Mouse (Mus musculus) cerebellum, adult 8-10 months (tissue): ENCODE results near the gene Aktip.

Source experiments
- DNase-seq: peaks from one replicate; pipeline ENCODE4 v3.0.0; 2022

The Aktip gene

DNA sequence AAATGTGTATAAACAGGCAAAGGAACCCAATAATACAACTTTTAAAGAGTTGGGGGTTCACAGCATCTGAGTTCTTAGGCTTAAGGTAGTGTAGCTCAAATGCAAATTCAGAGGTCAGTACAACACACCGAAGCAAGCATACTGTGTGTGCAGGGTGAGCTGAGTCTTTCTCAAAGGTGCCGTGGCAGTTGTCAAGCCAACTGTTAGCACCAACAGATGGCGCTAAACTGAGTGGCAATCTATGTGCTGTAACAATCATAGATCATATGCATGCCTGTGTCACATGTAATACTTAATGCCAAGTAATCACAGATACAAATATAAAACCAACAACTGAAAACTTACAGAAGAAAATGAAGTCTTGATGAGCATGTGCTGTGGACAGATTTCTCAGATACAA lies 81.6 kb downstream of the Aktip start:
- no peak for DNase-seq

DNA sequence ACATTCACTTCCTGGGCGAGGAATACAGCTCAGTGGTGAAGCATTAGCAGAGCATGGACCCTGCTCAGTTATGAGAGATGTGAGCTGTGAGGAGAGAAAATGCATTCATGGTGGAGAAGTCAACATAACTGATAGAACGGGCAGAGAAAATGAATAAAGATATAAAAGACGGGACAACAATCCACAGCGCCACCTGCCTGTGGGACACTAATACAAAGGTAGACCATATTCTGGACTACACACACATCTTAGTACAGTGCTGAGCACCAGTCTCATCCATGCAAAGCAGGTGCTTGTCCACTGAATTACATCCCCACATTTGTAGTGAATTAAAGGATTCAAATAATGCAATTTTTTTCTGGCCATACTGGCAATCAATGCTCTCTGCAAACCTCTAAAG lies 82.2 kb downstream of the Aktip start:
- no peak for DNase-seq

DNA sequence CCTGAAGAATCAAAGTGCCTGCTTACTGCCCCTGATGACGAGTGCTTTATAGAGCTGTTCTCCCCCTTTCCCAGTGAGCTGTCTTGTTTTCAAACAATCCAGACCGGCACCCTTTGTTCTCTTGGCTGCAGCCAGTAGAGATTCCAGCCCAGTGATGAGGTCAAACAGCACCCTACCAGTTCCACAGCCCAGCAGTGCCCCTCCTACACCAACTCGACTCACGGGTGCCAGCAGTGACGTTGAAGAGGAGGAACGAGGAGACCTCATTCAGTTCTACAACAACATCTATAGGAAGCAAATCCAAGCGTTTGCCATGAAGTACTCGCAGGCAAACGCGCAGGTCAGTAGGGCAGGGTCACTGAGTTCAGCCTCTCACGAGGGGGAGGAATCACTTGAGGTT lies 84.9 kb downstream of the Aktip start:
- no peak for DNase-seq

DNA sequence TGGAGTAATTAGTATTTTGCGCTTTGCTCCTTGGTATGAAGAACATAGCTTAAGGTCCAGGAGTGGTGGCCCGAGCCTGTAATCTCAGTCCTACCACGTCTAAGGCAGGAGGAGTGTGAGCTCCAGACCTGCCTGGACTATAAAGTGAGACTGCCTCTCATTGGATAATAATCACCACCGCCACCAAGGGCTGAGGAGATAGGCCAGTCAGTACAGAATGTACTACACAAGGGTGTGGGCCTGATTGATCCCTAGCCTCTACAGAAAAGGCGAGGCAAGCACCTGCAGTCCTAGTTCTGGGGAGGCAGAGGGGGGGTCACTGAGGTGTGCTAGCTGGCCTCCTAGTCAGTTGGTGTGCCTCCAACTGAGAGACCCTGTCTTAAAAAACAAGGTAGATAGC lies 85.3 kb downstream of the Aktip start:
- no peak for DNase-seq

DNA sequence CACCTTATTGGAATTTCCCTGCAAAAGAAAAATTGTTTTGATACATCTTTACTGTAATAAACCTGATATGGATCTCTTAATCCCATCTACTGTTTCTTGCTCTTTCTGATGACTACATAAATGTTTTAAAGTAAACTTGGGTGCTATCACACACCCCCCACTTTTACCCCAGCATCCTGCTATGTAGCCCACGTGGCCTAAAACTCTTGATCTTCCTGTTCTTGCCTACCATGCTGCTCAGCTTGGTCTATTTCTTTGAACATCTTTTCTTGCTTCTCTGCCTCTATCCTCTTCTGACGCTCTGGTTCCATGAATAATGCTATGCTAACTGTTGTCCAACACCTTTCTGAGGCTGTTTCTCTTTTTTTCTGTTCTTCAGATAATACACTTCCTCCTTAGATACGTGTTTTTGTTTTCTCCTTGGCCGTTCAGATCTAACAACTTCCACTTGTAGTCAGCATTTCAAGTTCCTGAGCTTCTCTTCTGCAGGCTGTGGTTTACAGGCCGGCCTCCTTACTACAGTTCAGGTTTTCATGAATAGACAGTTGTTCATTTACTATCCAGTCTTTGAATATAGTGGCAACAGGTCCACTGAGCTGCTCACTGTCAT lies 87.8 kb downstream of the Aktip start:
- no peak for DNase-seq

DNA sequence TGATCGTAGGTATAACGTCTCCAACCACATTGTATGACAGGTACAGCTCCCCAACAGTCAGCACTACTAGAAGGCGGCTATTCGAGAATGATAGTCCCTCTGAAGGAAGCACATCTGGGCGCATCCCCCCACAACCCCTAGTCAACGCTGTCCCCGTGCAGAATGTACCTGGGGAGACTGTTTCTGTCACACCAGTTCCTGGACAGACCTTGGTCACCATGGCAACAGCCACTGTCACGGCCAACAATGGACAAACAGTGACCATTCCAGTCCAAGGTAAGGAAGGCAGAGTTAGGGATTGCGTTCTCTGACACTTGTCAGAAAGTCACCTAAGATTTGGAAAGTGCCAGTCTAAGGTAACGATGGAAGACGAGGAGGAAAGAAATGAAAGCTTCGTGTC lies 93.5 kb downstream of the Aktip start:
- DNase-seq: no peak

DNA sequence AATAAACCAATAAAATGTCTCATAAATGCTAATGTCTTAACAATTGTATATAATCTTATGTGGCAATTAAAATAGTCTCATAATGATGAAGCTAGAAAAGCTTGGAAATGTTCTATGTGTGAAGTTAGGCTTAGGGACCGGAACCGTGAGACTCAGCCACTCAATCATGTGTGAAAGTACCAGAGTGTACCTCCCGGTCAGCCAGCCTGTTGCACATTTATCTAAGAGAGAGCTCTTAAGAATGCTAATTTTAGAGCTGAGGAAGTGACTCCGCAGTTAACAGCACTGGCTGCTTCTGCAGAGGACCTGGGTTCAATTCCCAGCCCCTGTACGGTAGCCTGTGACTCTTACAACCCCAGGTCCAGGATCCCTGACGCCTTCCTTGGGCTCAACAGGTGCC lies 101.7 kb downstream of the Aktip start:
- DNase-seq: no peak

DNA sequence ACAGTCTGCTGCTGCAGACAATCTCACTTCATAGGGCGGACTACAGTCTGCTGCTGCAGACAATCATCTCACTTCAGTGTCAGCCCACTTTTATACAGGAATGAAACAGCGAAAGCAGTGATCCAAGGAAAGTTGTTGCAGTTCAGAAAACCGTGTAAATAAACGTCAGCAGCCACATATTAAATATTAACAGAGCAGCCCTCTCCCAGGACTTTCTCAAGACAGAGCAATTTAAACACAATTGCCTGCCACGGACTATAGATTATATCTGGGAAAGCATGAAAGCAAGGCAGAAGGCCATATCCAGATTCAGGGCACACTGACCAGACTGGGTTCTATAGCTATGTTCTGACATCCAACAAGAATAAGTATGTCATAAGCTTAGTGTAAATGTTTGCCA lies 105.6 kb downstream of the Aktip start:
- no peak for DNase-seq

DNA sequence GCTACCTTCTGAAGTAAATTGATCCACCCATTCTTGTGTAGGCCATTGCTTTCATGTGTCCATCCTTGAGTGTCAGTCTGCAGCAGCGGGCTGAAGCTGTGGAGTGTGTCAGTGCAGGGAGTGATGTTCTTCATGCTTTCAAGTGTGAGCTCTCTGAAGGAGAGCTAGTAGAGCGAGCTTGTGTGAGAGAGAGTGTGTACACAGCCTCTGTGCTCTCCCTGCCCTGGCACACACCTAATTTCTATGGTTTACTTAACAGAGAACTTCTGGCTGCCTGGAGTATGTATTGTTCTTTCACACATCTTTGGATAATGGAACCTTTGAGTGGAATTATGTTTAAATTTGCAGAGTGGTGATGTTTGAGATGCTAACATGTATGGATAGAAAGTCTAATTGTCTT lies 110.2 kb downstream of the Aktip start:
- DNase-seq: no peak

DNA sequence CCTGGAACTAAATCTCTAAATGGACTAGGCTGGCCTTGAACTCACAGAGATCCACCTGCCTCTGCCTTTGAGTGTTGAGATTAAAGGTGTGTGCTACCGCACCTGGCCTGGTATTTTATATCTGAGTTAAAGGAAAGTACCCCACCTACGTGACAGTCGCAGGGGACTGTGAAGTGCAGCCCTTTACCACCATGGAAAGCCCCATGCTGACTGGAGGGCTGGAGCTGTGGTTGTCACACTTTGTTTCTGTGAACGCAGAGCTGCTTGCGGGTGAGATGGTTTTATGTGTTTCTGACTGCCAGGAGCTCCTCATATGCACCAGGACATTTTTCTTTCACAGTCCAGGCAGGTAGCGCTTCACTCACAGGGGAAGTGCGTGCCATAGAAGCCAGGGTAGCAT lies 111.3 kb downstream of the Aktip start:
- no peak for DNase-seq

DNA sequence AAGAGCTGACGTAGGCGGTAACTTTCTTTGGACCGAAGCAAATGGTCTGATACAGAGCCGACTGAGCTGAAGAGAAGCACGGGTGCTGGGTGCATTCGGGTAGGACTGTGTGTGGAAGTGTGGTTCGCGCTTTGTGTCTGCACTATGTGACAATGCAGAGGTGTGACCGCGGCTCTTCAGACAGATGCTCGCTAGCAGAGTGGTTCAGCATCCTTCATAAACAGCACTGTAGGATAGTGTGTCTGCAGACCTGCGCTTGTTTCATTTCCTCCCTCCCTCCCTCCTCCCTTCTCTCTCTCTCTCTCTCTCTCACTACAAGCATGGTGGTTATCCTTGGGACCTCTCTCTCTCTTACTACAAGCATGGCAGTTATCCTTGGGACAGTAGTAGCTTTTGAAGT lies 117.3 kb downstream of the Aktip start:
- no peak for DNase-seq

DNA sequence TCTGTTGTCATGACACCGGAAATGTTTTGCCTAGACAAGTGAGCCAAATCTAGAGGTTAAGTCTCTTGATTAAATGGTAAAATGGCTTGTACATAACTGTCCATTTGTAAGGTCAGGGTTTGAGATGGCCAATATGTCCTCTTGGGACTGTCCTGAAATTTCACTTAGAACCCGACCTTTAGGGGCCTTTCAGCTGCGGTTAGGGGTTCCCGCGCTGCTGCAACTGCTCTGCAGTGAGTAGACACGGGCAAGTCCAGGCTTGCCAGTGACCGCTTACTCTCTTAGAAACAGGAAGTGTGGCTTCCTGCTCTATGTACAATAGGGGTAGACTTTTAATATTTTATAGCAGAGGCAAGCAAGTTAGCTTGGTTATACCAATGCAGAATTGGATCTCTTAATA lies 117.9 kb downstream of the Aktip start:
- DNase-seq: no peak

DNA sequence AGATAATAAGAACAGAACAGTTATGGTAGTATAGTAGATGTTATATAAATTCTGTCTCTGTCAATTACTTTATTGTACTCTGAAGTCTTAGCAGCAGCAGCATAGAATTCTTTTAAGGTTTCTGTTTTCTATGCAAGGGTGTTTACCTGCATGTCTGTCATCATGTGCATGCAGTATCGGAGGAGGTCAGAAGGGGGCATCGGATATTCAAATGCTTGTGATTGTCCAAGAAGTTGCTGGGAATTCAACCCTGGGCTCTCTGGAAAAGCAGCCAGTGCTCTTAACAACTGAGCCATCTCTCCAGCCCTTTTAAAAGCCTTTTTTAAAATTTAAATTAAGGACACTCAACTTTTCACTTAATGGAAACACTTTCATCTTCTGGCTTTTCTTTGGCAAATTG lies 120.1 kb downstream of the Aktip start:
- no peak for DNase-seq

DNA sequence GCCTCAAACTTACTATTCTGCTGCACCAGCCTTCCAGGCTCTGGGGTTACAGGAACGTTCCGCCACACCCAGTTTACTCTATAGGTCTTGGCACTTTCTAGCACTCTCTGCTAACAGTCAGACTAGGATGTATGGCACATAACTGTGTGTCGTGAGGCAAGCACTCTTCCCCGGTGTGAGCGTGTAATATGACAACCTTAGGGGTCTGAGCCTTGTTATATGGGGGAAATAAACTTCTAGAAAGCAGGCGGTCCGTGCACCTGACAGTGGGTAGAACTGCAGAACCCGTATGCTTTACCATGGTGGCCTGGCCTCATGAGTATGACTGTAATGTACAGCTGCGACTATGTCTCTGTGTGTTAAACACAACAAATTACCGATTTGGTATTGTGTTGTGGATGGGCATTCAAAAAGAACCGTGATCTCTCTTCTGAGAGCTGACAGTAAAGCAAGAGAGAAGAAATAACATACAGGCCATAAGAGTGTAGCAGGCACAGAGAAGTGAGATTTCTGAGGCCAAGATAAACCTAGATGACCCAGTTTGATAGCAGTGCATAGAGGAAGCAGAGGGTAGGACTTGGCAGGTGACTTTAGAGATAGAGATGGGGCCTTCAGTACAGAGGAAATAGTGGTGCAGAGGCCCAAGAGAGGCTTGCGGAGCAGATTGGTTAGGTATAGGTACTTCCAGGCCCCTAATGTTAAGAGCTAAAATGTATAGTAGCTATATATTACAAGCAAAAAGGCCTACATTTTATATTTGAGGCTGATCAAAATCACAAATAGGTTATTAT lies 122.5 kb downstream of the Aktip start:
- no peak for DNase-seq

DNA sequence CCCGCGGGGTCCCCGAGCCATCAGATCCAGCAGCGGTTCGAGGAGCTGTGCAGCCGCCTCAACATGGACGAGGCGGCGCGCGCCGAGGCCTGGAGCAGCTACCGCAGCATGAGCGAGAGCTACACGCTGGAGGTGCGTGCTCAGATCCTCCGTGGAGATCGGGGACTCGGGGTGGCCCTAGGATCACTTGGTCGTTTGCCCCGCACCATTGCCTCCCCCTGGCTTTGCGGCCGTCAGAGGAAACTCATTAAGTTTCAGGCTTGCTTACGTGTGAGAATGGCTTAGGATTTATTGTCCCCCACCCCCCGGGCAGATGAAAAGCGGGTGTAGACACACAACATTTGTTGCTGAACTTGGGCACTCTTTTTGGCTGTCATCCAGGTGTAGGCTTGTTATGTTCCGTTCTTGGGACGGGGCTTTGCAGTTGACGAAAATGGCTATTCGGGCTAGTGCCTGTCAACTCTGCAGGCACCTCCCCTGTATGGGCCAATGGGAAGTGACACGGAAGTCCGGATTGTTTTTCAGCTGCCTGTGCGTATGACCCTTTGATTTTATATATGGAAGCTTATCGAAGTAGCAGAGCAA lies 129.4 kb downstream of the Aktip start:
- DNase-seq: peak; percentile 52

DNA sequence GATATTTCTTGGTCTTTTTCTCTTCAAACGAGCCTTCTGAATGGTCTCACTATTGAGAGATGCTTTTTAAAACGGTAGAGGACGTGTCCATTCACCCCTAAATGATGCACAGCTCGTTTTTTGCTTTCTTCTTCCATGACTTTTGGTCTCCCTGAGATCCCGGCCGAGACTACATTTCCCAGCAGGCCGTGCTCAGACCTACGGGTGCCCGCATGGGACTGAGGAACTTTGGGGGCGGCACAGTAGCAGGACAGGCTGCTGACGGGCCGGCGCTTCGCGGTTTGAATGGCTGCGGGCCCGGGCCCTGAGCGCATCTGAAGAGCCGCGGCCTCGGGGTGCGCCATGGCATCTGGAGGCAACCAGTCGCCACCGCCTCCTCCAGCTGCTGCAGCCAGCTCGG lies 129.9 kb downstream of the Aktip start, which contains the start of gene Rbl2:
Rbl2 (plus strand) TSS at position 224 of the 400 bp plus-strand sequence.
- DNase-seq: peak; percentile 94

DNA sequence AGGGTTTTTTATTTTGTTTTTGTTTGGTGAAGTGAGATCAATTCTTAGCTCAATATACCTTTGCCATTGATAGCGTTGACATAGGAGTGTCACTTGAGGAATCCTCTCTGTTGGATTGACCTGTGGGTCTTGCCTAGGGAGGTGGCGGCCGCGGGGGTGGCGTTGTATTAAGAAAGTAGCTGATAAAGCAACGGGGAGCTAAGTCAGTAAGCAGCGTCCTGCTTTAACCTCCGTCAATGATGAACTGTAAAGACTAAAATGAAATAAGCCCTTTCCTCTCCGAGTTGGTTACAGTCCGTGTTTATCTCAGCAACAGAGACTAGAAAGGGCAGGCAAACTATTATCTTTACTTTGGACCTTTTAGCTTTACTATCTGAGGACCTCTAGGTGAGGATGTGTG lies 130.4 kb downstream of the Aktip start:
- DNase-seq: peak; percentile 24

DNA sequence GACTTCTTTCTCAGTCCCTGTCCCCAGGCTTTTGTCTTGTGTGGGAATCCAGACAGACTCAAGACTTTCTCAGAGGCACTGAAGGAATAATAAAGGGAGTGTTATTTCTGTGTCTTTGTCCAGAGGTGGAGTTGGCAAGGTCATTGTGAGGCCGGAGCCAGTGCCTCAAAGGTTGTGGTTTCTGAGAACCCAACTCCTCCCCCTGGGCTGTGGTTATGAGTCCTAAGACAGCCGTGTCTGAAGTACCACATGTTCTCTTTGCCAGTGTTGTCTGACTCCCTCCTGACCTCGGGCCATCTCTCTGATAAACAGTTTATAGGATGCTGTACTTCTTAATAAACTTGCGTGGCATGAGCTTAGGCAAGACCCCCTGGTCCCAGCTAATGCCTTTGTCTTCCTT lies 134.6 kb downstream of the Aktip start:
- no peak for DNase-seq
